Mouse (Mus musculus) spleen, adult 2 months (tissue): ENCODE measurements around the gene Gpha2.

Experiments used
- CTCF ChIP-seq: fragments of 200-500 bp; IDR thresholded peaks from 2 replicates; pipeline ENCODE4 v1.5.1; 2011; ENCODE audit warnings: mild to moderate bottlenecking, inconsistent platforms; ENCODE audit not compliant: insufficient read depth, insufficient read length, insufficient replicate concordance; ENCODE audit errors: extremely low read depth
- POLR2A ChIP-seq: fragments of 200-500 bp; IDR thresholded peaks from 2 replicates; pipeline ENCODE4 v1.6.1; 2011; ENCODE audit warnings: low read depth, low read length, inconsistent platforms

DNA sequence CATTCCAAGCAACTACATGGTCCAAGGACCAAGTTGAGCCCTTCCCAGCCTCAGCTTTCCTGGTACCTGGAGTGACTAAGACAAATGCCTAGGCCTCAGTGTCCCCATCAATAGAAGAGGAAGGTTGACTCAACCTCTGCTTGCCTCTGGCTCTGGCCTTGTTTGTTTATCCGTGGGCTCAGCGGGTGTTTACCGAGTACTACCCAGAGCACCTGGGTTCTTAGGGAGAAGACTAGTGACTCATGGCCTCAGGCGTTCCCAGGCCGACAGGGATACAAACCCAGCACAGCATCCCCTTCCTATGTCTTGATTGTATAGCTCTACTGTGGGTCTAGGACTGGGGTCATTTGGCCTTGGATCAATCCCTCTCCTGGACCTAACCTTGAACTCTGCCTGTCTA is 17.0 kb downstream of the Gpha2 start:
- TF ChIP-seq POLR2A = no peak
- no peak for TF ChIP-seq CTCF
